ENCODE assay signal across 14 mouse cellular contexts in genomic region chr12:91844542-91844941, GRCm38 (mm10).
"Had no signal": no experiment of that assay in that cellular context is flagged by ENCODE, and none has a peak within 500 bp of the region (broad histone marks: within the 10 kb centered on the region; RNA-seq: fewer than 3 reads in every experiment).

No protein-coding gene starts in this region.

- H3K9ac ChIP-seq: midbrain, embryonic 12.5 days; neural tube, embryonic 15.5 days had no signal

- H3K27me3 ChIP-seq: megakaryocyte, embryonic 14.5 days; midbrain, embryonic 12.5 days; neural tube, embryonic 15.5 days had no signal

- H3K4me3 ChIP-seq: layer of hippocampus, adult 2 months; left cerebral cortex, adult 2 months; limb, embryonic 10.5 days; megakaryocyte, embryonic 14.5 days; midbrain, embryonic 12.5 days; myocyte; neural tube, embryonic 15.5 days had no signal

- H3K4me2 ChIP-seq: midbrain, embryonic 12.5 days; neural tube, embryonic 15.5 days had no signal

- H3K27ac ChIP-seq: kidney, postnatal 0 days; layer of hippocampus, adult 2 months; left cerebral cortex, adult 2 months; limb, embryonic 10.5 days; midbrain, embryonic 12.5 days; neural tube, embryonic 15.5 days had no signal

- H3K9me3 ChIP-seq: limb, embryonic 10.5 days; megakaryocyte, embryonic 14.5 days; midbrain, embryonic 12.5 days; neural tube, embryonic 15.5 days had no signal

- DNase-seq: kidney, adult 11 months; kidney, adult 9 months; kidney, postnatal 36 days; right cerebral cortex, adult 18-20 months; right cerebral cortex, postnatal 25 days; thymus, postnatal 4 days had no signal
